Mouse (Mus musculus) liver, embryonic 14.5 days (tissue): ENCODE results near the gene Slc25a44.

Source experiments
- CTCF ChIP-seq: IDR thresholded peaks from 2 replicates; pipeline ENCODE4 v1.5.1; 2016; ENCODE audit warnings: antibody characterized with exemption, low read depth, control low read depth
- EP300 ChIP-seq: IDR thresholded peaks from 2 replicates; pipeline ENCODE4 v1.6.1; 2016; ENCODE audit warnings: antibody characterized with exemption, low read depth

GRCm38 (mm10) chr3:88464425-88464824 is 39.5 kb upstream of the Slc25a44 start:
- TF ChIP-seq CTCF (no peak), EP300 (no peak)
